Mouse (Mus musculus) liver, embryonic 11.5 days (tissue): ENCODE results near the gene Fam78a. TPM values are rescaled to one million over a fixed set of nuclear protein-coding genes. Genes with fewer than 3 reads are reported as not detected.

Experiments
- ATAC-seq: fragments of 200-750 bp; cut with Nextera tagmentation; replicated peaks from 2 replicates; pipeline ENCODE4 v1.8.0; 2017; ENCODE audit warnings: moderate number of reproducible peaks, mild to moderate bottlenecking, moderate TSS enrichment, moderate library complexity; ENCODE audit not compliant: low FRiP score
- DNase-seq: peaks from one replicate; pipeline ENCODE4 v3.0.0-alpha.2; 2017; ENCODE audit warnings: low spot score
- H3K27ac ChIP-seq: fragments of 300-500 bp; sonication (generic); 2 replicates; pipeline ENCODE4 v1.5.1; 2014; ENCODE audit warnings: mild to moderate bottlenecking, low read depth, low read length, control low read depth
- H3K27me3 ChIP-seq: fragments of 300-500 bp; sonication (generic); replicated peaks from 2 replicates; pipeline ENCODE4 v1.6.1; 2014; ENCODE audit warnings: low read length, mixed read lengths; ENCODE audit not compliant: control insufficient read depth, insufficient read depth
- H3K36me3 ChIP-seq: fragments of 300-500 bp; sonication (generic); 2 replicates; pipeline ENCODE4 v1.6.1; 2014; ENCODE audit warnings: mild to moderate bottlenecking, low read length, moderate library complexity, mixed read lengths; ENCODE audit not compliant: control insufficient read depth, insufficient read depth
- H3K4me1 ChIP-seq: fragments of 300-500 bp; sonication (generic); replicated peaks from 2 replicates; pipeline ENCODE4 v1.6.1; 2014; ENCODE audit warnings: low read length, mixed read lengths; ENCODE audit not compliant: control insufficient read depth, insufficient read depth
- H3K4me2 ChIP-seq: fragments of 300-500 bp; sonication (generic); 2 replicates; pipeline ENCODE4 v1.6.1; 2014; ENCODE audit warnings: mild to moderate bottlenecking, control low read depth, moderate library complexity
- H3K4me3 ChIP-seq: fragments of 300-500 bp; sonication (generic); 2 replicates; pipeline ENCODE4 v1.5.1; 2014; ENCODE audit warnings: low read depth, low read length, control low read depth
- H3K9ac ChIP-seq: fragments of 300-500 bp; sonication (generic); 2 replicates; pipeline ENCODE4 v1.6.1; 2014; ENCODE audit warnings: low read depth, low read length, control low read depth
- H3K9me3 ChIP-seq: fragments of 300-500 bp; sonication (generic); 2 replicates; pipeline ENCODE4 v1.6.1; 2016; ENCODE audit warnings: low read length, inconsistent platforms, mixed read lengths; ENCODE audit not compliant: control insufficient read depth
- WGBS: fragments of 180-500 bp; shearing (Covaris S2); extraction: QIAGEN DNeasy Blood & Tissue Kit; methylation state at CpG from one replicate; pipeline ENCODE4 v1.1.7; 2014; 5-methylcytosine and 5-hydroxymethylcytosine counted together
- polyA plus RNA-seq: library from polyadenylated mRNA; unstranded; fragments of >200 nt; fragmentation: Nextera tagmentation; extraction: Ambion mirVana; gene quantifications from 2 replicates; pipeline ENCODE4 v1.2.1, GENCODE M21; 2014

Fam78a gene
- polyA plus RNA-seq, 1 experiment from 2014 or later = 19.2 TPM

DNA sequence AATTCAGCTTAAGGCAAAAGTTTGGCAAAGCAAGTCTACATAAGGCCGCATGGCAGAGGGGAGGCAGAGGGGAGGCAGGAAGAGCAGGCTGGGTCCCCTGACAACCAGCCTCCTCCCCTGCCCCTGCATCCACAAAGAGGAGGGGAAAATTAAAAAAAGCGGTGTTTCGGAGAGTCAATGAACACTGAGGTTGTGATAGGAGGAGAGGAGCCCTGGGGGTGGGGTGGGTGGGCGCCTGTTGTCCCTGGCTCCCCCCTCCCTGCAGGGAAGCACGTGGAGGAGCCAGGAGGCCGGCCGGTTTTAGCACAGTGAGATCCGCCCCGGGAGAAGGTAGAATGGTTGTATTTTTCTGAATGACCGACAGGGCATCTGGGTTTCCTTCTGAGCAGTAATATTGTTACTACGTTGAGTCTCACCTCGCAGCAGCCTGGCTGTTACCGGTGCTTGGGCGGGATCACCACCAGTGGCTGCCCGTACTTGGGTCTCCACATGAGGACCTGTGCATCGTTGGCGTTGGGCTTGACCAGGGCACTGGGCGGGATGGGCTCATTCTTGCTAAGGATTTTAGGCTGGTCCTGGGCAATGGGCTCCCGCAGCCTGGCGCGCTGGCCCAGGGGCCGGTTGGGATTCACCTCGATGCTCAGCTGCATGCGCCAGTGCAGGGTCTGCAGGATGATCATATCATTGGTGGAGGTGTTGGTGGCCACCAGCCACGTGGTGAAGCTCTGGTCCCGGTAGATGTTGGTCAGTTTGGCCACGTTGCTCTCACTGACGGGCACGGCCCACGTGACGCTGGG is 15.6 kb downstream of the Fam78a start:
- DNase-seq (no peak), ATAC-seq (no peak)
- no peaks in the 10 kb centered on the region for H3K9me3 ChIP-seq
- H3K4me1 ChIP-seq = peaks cover 15% of the 10 kb centered on the region
- no peak overlapping the region; the same call in 1 of the 2 replicates for H3K4me2 ChIP-seq
- WGBS = 69% methylated on average over 31 of the region's 31 CpGs
- 0 out of 2 replicates have a peak overlapping the region, but pooled peaks have one; percentile 12 for H3K9ac ChIP-seq
- H3K36me3 ChIP-seq = peaks cover 19% of the 10 kb centered on the region; the same call in 1 of the 2 replicates
- no peaks in the 10 kb centered on the region for H3K27me3 ChIP-seq
- H3K27ac ChIP-seq = no peak overlapping the region
- H3K4me3 ChIP-seq = no peak overlapping the region

DNA sequence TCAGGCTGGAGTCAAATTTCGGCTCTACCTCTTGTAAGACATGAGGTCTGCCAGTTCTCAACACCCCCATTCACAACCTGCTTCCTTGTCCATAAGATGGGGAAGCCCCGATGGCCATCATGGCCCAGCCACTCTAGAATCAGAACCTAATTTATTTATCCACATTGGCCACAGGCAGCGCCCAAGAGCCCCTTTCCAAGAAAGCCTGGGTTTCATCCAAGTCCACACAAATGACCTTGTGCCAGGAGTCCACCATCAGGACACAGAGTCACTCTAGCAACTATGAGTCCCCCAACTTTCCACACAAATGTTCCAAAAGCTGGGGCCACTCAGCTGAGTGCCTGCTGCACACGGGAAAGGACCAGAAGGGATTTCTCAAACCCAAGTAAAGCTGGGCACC is 18.7 kb downstream of the Fam78a start:
- no peaks in the 10 kb centered on the region for H3K27me3 ChIP-seq
- H3K4me1 ChIP-seq = peaks cover 43% of the 10 kb centered on the region
- ATAC-seq (no peak), DNase-seq (no peak)
- peaks cover 19% of the 10 kb centered on the region; the same call in 1 of the 2 replicates for H3K36me3 ChIP-seq
- H3K4me3 ChIP-seq = no peak overlapping the region
- no peak overlapping the region for H3K4me2 ChIP-seq
- H3K9ac ChIP-seq = no peak overlapping the region
- H3K9me3 ChIP-seq = no peaks in the 10 kb centered on the region
- no peak overlapping the region for H3K27ac ChIP-seq
- 87% methylated on average over 4 of the region's 4 CpGs for WGBS

DNA sequence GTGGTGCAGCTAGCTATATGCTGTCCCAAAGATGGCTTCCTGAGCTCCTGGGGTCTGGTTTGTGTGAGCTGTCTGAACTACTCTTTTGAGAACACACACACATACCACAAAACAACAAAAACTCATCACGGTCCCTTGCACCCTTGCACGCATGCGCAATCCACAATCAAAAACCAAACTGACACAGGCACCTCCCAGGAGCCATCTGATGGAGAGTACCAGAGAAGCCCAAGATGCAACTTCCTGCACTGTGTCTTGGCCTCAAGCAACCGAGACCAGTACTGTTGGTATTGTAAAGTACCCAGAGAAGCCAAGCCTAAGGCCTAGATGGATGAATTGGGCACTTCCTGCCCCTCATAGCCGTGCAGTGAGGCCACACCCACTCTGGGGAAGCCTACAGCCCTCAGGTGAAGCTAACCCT is 19.3 kb downstream of the Fam78a start:
- Histone ChIP-seq H3K9me3 (no peaks in the 10 kb centered on the region), H3K4me2 (no peak overlapping the region), H3K27me3 (no peaks in the 10 kb centered on the region), H3K4me3 (no peak overlapping the region), H3K36me3 (peaks cover 19% of the 10 kb centered on the region; the same call in 1 of the 2 replicates), H3K27ac (no peak overlapping the region), H3K9ac (no peak overlapping the region), H3K4me1 (peaks cover 48% of the 10 kb centered on the region)
- 73% methylated on average over 5 of the region's 5 CpGs for WGBS
- ATAC-seq (no peak), DNase-seq (no peak)

- Histone ChIP-seq H3K9ac (no peak overlapping the region), H3K4me2 (no peak overlapping the region), H3K36me3 (peaks cover 19% of the 10 kb centered on the region; the same call in 1 of the 2 replicates), H3K27ac (no peak overlapping the region), H3K4me3 (no peak overlapping the region), H3K9me3 (no peaks in the 10 kb centered on the region), H3K27me3 (no peaks in the 10 kb centered on the region), H3K4me1 (peaks cover 53% of the 10 kb centered on the region)
- DNase-seq = no peak
- 64% methylated on average over 13 of the region's 13 CpGs for WGBS
- ATAC-seq = no peak
These were observed 19.7 kb downstream of the Fam78a start for GRCm38 (mm10) chr2:32064913-32065312.

GRCm38 (mm10) chr2:32063451-32064151 is 21.1 kb downstream of the Fam78a start:
- Histone ChIP-seq H3K36me3 (peaks cover 13% of the 10 kb centered on the region; the same call in 1 of the 2 replicates), H3K27me3 (no peaks in the 10 kb centered on the region), H3K4me2 (no peak overlapping the region), H3K9ac (no peak overlapping the region), H3K9me3 (no peaks in the 10 kb centered on the region), H3K27ac (peak overlapping the region; percentile 41; the same call in 1 of the 2 replicates), H3K4me1 (peaks cover 55% of the 10 kb centered on the region), H3K4me3 (no peak overlapping the region)
- 69% methylated on average over 7 of the region's 7 CpGs for WGBS
- ATAC-seq (no peak), DNase-seq (no peak)

DNA sequence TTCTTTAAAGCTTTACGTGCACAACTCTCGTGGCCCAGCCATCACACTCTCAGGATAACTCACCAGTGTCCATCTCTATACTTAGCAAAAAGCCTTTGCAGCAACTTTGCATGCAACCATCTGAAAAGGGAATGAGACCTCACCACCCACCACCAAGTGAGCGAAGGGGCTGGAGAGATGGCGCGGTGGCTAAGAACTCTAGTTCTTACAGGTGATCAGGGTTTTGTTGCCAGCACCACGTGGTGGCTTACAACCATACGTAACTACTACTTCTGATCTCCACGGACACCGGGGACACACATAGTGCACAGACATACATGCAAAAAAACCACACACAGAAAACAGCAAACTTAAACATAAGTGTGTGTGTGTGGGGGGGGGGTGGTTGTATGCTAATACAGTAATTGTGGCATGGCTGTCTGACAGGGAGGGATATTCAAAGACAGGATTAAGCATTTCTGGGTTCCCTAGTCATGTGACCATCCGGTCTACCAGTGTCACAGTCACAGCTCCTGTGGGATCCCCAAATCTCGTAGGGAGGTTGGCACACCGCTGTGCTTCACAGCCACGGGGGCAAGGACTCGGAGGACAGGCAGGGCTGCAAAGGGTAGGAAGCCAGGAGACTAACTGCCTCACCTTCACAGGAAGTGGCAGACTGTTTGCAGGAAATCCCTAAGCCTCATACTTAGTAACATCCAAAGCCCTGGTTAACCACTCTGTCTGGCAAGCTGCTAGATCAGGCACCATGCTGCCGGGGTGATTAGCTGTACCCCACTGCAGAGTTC is 21.8 kb downstream of the Fam78a start:
- H3K4me1 ChIP-seq = peaks cover 54% of the 10 kb centered on the region
- no peaks in the 10 kb centered on the region for H3K9me3 ChIP-seq
- ATAC-seq (no peak), DNase-seq (no peak)
- H3K27ac ChIP-seq = peak overlapping the region; percentile 86
- no peak overlapping the region for H3K4me3 ChIP-seq
- no peaks in the 10 kb centered on the region for H3K27me3 ChIP-seq
- 82% methylated on average over 15 of the region's 15 CpGs for WGBS
- peak overlapping the region; percentile 55 for H3K4me2 ChIP-seq
- H3K9ac ChIP-seq = no peak overlapping the region
- peaks cover 8% of the 10 kb centered on the region; the same call in 1 of the 2 replicates for H3K36me3 ChIP-seq

- WGBS = 48% methylated on average over 12 of the region's 12 CpGs
- no peaks in the 10 kb centered on the region for H3K9me3 ChIP-seq
- H3K4me1 ChIP-seq = peaks cover 60% of the 10 kb centered on the region
- H3K4me3 ChIP-seq = no peak overlapping the region
- ATAC-seq (peak; percentile 85), DNase-seq (no peak)
- no peaks in the 10 kb centered on the region for H3K27me3 ChIP-seq
- peak overlapping the region; percentile 86 for H3K27ac ChIP-seq
- H3K4me2 ChIP-seq = peak overlapping the region; percentile 55
- peaks cover 3% of the 10 kb centered on the region; the same call in 1 of the 2 replicates for H3K36me3 ChIP-seq
- H3K9ac ChIP-seq = peak overlapping the region; percentile 38; the same call in 1 of the 2 replicates
These were observed 22.7 kb downstream of the Fam78a start for GRCm38 (mm10) chr2:32061722-32062505.
